Mouse (Mus musculus): ENCODE measurements around the gene Dynlt1b. TPM values are rescaled to one million over a fixed set of nuclear protein-coding genes. Genes with fewer than 3 reads are reported as not detected.
"Not testable (repeated sequence)": the region's sequence is repeated elsewhere in the genome, so short reads cannot be mapped to it uniquely, and the experiment has no call there.

Gene Dynlt1b
- total and polyA plus RNA-seq, 3 experiments, result 34.2 to 113 (median 42.1) TPM

- H3K27ac ChIP-seq; H3K9ac ChIP-seq (ENCODE audit: low read depth, low read length); H3K4me3 ChIP-seq; DNase-seq; H3K36me3 ChIP-seq (ENCODE audit: control insufficient read depth, insufficient read depth, low read length); H3K27me3 ChIP-seq (ENCODE audit: control insufficient read depth, insufficient read depth, low read length); H3K79me2 ChIP-seq (replicated peaks; ENCODE audit: control insufficient read depth, insufficient read depth, low read length); intact Hi-C loops (cut with DNase I); H3K4me1 ChIP-seq (ENCODE audit: control insufficient read depth, insufficient read depth, low read length): not testable (repeated sequence)
- WGBS, result 91% methylated on average over 9 of the region's 11 CpGs
Measured at GRCm38 (mm10) chr17:6452689-6453088, 22.8 kb downstream of the Dynlt1b start.

- H3K9ac ChIP-seq (ENCODE audit: low read depth, low read length); H3K27me3 ChIP-seq (ENCODE audit: control insufficient read depth, insufficient read depth, low read length); H3K36me3 ChIP-seq (ENCODE audit: control insufficient read depth, insufficient read depth, low read length); H3K4me3 ChIP-seq; DNase-seq; intact Hi-C loops (cut with DNase I); H3K27ac ChIP-seq; H3K4me1 ChIP-seq (ENCODE audit: control insufficient read depth, insufficient read depth, low read length); H3K79me2 ChIP-seq (replicated peaks; ENCODE audit: control insufficient read depth, insufficient read depth, low read length): not testable (repeated sequence)
- 93% methylated on average over 2 of the region's 2 CpGs for WGBS
Measured at GRCm38 (mm10) chr17:6454703-6455102, 24.8 kb downstream of the Dynlt1b start.

- H3K27me3 ChIP-seq (ENCODE audit: control insufficient read depth, insufficient read depth, low read length); H3K27ac ChIP-seq; H3K4me3 ChIP-seq; H3K36me3 ChIP-seq (ENCODE audit: control insufficient read depth, insufficient read depth, low read length); H3K79me2 ChIP-seq (replicated peaks; ENCODE audit: control insufficient read depth, insufficient read depth, low read length); intact Hi-C loops (cut with DNase I); H3K4me1 ChIP-seq (ENCODE audit: control insufficient read depth, insufficient read depth, low read length); DNase-seq; H3K9ac ChIP-seq (ENCODE audit: low read depth, low read length): not testable (repeated sequence)
- WGBS, result 96% methylated on average over 12 of the region's 12 CpGs
Measured at GRCm38 (mm10) chr17:6455883-6456282, 26.0 kb downstream of the Dynlt1b start.

GRCm38 (mm10) chr17:6456614-6457402 is 26.9 kb downstream of the Dynlt1b start:
- H3K27me3 ChIP-seq (ENCODE audit: control insufficient read depth, insufficient read depth, low read length); H3K4me3 ChIP-seq; H3K4me1 ChIP-seq (ENCODE audit: control insufficient read depth, insufficient read depth, low read length); H3K79me2 ChIP-seq (replicated peaks; ENCODE audit: control insufficient read depth, insufficient read depth, low read length); H3K9ac ChIP-seq (ENCODE audit: low read depth, low read length); H3K27ac ChIP-seq; H3K36me3 ChIP-seq (ENCODE audit: control insufficient read depth, insufficient read depth, low read length); DNase-seq; intact Hi-C loops (cut with DNase I): not testable (repeated sequence)
- 94% methylated on average over 17 of the region's 22 CpGs for WGBS

- H3K27ac ChIP-seq; DNase-seq; H3K79me2 ChIP-seq (replicated peaks; ENCODE audit: control insufficient read depth, insufficient read depth, low read length); H3K4me1 ChIP-seq (ENCODE audit: control insufficient read depth, insufficient read depth, low read length); intact Hi-C loops (cut with DNase I); H3K36me3 ChIP-seq (ENCODE audit: control insufficient read depth, insufficient read depth, low read length); H3K9ac ChIP-seq (ENCODE audit: low read depth, low read length); H3K4me3 ChIP-seq; H3K27me3 ChIP-seq (ENCODE audit: control insufficient read depth, insufficient read depth, low read length): not testable (repeated sequence)
- 94% methylated on average over 5 of the region's 5 CpGs for WGBS
Measured at GRCm38 (mm10) chr17:6461083-6461595, 31.2 kb downstream of the Dynlt1b start.

GRCm38 (mm10) chr17:6465735-6466134 is 35.8 kb downstream of the Dynlt1b start:
- H3K27ac ChIP-seq; DNase-seq; H3K4me1 ChIP-seq (ENCODE audit: control insufficient read depth, insufficient read depth, low read length); H3K36me3 ChIP-seq (ENCODE audit: control insufficient read depth, insufficient read depth, low read length); H3K4me3 ChIP-seq; H3K79me2 ChIP-seq (replicated peaks; ENCODE audit: control insufficient read depth, insufficient read depth, low read length); H3K27me3 ChIP-seq (ENCODE audit: control insufficient read depth, insufficient read depth, low read length); intact Hi-C loops (cut with DNase I); H3K9ac ChIP-seq (ENCODE audit: low read depth, low read length): not testable (repeated sequence)
- 89% methylated on average over 9 of the region's 9 CpGs for WGBS

GRCm38 (mm10) chr17:6467638-6468461 is 37.9 kb downstream of the Dynlt1b start:
- DNase-seq; H3K27me3 ChIP-seq (ENCODE audit: control insufficient read depth, insufficient read depth, low read length); H3K9ac ChIP-seq (ENCODE audit: low read depth, low read length); H3K27ac ChIP-seq; H3K4me3 ChIP-seq; intact Hi-C loops (cut with DNase I); H3K4me1 ChIP-seq (ENCODE audit: control insufficient read depth, insufficient read depth, low read length); H3K79me2 ChIP-seq (replicated peaks; ENCODE audit: control insufficient read depth, insufficient read depth, low read length); H3K36me3 ChIP-seq (ENCODE audit: control insufficient read depth, insufficient read depth, low read length): not testable (repeated sequence)
- WGBS, result 48% methylated on average over 18 of the region's 18 CpGs

GRCm38 (mm10) chr17:6470031-6470430 is 40.1 kb downstream of the Dynlt1b start:
- H3K27me3 ChIP-seq (ENCODE audit: control insufficient read depth, insufficient read depth, low read length); DNase-seq; H3K36me3 ChIP-seq (ENCODE audit: control insufficient read depth, insufficient read depth, low read length); H3K9ac ChIP-seq (ENCODE audit: low read depth, low read length); H3K79me2 ChIP-seq (replicated peaks; ENCODE audit: control insufficient read depth, insufficient read depth, low read length); H3K4me3 ChIP-seq; H3K4me1 ChIP-seq (ENCODE audit: control insufficient read depth, insufficient read depth, low read length); H3K27ac ChIP-seq; intact Hi-C loops (cut with DNase I): not testable (repeated sequence)
- WGBS, result 81% methylated on average over 2 of the region's 3 CpGs

- DNase-seq; H3K79me2 ChIP-seq (replicated peaks; ENCODE audit: control insufficient read depth, insufficient read depth, low read length); H3K4me1 ChIP-seq (ENCODE audit: control insufficient read depth, insufficient read depth, low read length); H3K4me3 ChIP-seq; intact Hi-C loops (cut with DNase I); H3K27ac ChIP-seq; H3K9ac ChIP-seq (ENCODE audit: low read depth, low read length); H3K27me3 ChIP-seq (ENCODE audit: control insufficient read depth, insufficient read depth, low read length); H3K36me3 ChIP-seq (ENCODE audit: control insufficient read depth, insufficient read depth, low read length): not testable (repeated sequence)
- WGBS, result 89% methylated on average over 5 of the region's 7 CpGs
Measured at GRCm38 (mm10) chr17:6470671-6471070, 40.8 kb downstream of the Dynlt1b start.
